Mouse (Mus musculus): ENCODE measurements around the gene Shank3.

Gene Shank3

DNA sequence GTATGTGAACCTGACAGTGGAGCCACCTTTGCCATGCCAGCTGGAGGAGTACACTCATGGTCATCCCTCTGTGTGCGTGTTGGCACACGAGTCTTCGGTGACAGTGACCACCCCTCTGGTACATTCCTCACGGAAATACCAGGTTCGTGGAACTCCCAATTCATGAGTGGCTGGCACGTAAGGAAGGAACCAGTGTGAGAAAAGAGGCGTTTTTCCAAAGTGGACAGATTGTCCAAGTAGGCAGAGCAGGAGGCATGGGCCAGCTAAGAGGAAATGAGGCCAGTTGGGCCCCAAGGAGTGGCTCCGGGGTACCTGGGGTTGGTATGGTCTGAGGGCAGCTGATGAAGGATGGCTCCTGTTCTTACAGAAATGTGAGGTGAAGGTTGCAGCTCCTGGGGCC, 26.0 kb downstream of the Shank3 start:
- DNase-seq: no peak

GRCm38 (mm10) chr15:89525896-89526295, 26.5 kb downstream of the Shank3 start:
- no peak for DNase-seq

DNA sequence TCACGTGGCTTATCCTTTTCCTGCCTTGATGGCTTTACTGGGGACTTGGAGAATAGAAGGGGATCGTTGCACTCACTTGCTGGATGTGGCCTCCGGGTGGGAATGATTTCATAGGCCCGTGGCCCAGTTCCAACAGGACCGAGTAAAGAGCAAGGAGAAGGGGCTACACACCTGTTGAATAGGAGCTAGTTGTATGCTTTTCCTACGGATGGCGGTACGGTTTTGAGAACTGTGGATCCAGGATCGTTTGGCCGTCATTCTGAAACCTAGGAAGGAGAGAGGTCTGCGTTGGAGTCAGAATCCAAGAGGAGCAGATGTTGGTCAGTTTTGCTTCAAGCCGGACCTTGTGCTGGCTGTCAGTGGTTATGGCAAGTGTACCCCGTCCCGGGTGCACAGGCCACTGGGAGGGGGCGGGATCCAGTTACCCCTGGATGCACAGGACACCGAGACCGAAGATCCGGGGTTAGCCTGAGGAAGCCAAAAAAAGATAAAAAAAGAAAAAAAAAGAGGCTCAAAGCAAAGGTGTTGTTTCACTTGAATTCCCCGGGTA, 27.4 kb downstream of the Shank3 start:
- no peak for DNase-seq

GRCm38 (mm10) chr15:89527466-89527865, 28.0 kb downstream of the Shank3 start:
- no peak for DNase-seq

DNA sequence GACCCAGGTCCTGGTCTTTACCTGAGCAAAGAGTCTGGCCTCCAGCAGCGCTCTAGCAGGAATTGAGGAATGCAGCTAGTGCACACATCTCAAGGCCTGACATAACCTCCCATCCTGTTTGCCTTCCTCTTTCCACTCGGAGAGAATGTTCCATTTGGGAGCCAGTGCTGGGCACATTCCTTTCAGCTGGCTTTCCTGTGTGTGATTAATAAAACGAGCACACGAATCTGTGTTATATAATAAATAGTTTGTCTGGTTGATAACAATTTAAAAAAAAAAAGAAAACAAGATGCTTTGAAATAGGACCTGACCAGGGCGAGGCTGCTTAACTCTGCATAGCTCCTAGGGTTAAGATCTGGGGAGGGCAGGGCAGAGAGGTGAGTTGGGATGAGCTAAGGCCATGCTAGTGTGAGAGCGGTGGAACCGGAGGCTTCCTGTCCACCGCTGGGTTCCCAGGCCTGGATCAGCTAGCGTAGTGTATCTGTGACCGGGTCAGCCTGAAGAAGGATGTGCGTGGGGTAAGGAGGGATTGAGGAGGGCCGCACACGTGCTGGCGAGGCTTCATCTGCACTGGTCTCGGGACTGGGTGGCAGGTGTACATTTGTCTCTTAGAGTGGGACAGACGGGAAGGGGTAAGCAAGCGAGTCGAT, 28.9 kb downstream of the Shank3 start:
- no peak for DNase-seq

GRCm38 (mm10) chr15:89528923-89529322, 29.5 kb downstream of the Shank3 start:
- DNase-seq: no peak

DNA sequence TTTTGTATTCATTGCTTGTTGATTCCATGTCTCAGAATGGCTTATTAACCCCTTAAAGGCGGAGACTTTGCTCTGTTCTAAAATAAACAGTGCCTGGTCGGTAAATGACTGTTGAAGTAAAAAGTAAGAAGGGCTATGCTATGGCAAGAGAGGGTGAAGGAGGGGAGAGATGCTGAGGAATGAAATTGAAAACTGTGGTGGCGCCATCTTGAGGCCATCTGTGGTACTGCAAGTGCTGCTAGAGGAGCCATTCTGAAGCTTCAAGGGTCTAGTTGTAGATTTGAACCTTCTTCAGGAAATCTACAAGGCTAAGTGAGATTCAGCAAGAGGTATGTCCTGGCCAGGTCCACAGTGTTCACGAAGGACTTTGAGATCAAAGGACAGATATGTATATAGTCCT, 30.9 kb downstream of the Shank3 start:
- DNase-seq: peak in 1 of 2 experiments; percentile 40

DNA sequence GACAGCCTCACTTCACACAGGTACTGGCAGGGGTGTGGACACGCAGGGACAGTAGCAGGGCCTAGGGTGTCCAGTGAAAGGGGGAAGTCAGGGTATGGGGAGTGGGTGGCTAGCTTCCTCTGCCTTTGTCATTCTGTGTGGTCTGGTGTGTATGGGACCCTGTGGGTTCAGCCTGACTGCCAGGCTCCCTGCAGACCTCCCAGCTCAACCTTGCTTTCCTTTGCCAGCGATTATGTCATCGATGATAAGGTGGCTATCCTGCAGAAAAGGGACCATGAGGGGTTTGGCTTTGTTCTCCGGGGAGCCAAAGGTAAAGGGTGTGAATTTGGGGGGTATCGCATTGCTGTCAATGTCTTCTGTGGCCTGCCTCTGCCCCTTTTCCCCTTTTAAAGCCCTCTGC, 32.0 kb downstream of the Shank3 start:
- no peak for DNase-seq

- DNase-seq: no peak
Measured at GRCm38 (mm10) chr15:89532026-89532923, 32.9 kb downstream of the Shank3 start.

DNA sequence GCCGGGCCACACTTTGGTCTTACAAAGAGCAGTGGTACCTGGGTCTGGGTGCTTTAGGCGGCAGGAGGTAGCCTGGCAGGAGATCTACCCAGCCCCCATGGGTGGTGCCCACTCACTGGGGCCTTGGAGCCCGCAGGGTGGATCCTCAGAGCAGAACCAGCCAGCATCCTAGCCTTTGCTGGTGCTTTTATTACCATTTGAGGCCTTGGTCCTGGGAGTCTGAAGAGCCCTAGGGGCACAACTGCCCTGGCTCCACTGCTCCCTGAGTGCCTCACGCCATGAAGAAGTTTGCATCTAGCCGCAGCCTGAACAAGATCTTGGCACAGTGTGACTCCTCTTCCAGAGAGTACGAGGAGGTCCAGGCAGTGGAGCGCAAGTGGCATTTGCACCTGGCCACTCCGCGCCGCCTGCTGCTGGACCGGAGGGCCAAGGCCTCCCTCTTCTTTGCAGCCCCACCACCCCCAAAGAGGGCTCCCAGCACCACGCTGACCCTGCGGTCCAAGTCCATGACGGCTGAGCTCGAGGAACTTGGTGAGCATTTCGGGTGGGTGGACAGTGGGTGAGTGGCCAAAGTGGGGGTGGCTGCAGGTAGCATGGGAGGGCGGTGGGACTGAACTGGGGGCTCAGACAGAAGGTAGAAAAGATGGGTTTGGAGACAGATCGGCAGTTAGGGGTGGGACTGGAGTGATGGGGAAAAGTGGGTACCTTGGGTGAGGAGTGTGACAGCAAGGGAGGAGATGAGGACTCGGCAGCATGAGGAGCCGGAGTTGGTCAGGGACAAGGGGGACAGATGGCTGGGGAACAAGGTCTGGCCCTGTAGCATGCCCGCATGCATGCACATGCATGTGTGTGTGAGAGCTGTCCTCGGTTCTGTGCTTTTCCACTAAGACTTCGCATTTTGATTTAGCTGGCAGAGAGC, 33.8 kb downstream of the Shank3 start:
- DNase-seq: no peak

DNA sequence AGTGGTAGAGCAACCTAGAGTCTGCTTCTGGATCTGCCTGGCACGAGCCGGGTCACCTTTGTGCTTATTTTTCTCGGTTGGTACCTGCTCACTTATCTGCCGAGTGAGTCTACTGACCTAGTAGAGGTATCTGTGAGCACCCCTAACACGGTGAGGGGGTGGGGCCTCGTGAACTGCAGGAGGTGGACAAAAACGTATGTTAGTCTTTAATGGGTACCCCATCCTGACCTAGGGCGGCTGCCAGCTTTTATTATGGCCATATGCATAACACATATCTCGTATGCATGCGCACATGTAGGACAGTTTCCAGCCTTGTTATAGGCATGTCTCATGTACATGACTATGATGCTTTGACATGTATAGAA, 34.4 kb downstream of the Shank3 start:
- no peak for DNase-seq

GRCm38 (mm10) chr15:89544171-89544570, 44.7 kb downstream of the Shank3 start:
- no peak for DNase-seq

DNA sequence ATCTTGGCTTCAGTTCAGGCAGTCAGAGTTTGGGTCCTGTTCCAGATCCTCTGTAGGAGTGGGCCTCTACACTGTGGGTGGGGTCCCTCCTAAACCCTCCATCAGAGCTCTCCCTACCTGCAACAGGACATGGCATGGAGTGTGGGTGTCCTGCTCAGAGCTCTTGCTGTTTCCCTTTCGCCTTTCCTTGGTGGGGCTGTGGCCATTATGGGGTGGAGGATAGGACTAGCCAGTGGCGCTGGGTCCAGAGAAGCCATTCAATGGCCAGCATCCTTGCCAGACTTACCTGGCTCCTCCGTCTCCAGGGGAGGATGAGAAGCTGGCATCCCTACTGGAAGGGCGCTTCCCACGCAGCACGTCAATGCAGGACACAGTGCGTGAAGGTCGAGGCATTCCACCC, 47.9 kb downstream of the Shank3 start:
- no peak for DNase-seq

GRCm38 (mm10) chr15:89547824-89548601, 48.6 kb downstream of the Shank3 start:
- no peak for DNase-seq

GRCm38 (mm10) chr15:89548837-89549236, 49.4 kb downstream of the Shank3 start:
- DNase-seq: no peak

- no peak for DNase-seq
Measured at GRCm38 (mm10) chr15:89550506-89550905, 51.1 kb downstream of the Shank3 start.

DNA sequence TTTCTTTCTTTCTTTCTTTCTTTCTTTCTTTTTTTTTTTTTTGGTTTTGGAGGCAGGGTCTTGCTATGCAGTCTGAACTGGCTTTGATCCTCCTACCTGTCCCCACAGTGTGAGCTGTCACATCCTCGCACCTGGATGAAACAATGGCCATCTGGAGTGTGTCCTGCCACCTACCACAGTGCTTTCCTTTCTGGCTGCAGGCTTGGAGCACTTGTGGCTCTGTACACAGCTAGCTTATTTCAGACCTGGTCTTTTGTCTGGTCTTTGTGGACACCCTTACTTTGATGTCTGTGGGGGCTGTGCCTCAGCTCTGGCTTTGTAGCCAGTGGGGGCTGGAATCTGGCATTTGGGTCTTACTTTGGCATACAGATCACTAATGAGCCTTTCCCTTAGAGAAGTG, 52.3 kb downstream of the Shank3 start:
- no peak for DNase-seq

DNA sequence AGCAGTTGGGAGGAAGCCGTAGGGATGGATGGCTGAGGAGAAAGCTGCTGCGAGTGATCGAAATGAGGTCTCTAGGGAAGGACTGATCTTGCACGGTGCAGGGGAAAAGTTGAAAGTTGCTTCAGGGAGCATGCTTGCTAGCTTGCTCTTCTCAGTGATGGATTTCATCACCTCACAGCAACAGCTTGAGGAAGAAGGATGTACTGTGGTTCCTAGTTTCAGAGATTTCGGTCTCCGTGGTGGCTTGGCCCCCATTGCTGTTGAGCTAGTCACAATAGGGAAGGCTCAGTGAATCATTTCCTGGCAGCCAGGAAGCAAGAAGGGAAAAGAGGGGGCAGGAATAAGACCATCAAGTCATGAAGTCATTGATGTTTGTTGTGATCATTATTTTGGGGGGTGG, 56.2 kb downstream of the Shank3 start:
- no peak for DNase-seq

DNA sequence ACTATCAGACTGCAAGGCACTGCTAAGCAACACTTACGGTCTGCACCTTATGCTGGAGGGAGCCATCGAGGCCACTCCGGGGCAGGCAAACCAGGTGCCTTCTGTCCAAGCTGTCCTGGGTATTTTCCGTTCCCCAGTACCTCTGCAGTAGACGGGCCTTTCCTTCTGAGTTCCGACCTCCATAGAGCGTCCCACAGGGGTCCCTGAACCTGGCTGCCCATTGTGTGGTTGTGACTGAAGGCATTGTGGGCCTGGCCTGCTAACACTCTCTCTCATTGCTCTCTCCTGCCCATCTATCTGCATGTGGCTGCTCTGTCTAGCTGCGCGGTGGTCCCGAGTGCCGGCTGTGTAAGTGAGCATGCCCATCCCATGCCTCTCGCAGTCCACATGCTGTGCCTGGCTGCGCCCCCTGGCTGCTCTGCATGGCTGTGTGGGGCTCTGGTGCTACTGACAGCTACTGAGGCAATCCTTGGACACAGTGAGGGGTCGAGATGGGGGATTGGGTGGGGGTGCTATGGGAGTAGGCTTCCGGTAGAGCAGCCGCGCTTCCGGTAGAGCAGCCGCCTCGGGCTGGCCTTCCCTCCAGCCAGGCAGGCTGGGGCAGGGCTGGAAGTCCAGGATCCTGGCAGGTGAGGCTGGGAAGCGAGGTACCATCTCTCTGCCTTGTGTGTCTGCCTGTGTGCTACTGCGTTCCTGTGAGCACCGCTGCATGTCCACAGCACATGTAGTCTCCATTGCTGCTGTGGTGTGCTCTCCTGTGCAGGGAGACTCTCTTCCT, 57.2 kb downstream of the Shank3 start:
- no peak for DNase-seq

- DNase-seq: no peak
Measured at GRCm38 (mm10) chr15:89557179-89557995, 58.0 kb downstream of the Shank3 start.
